Mouse (Mus musculus) heart, adult 11 months (tissue): ENCODE results near the gene Isoc2b.
A peak's percentile ranks its signal among the peaks of the same experiment; 100 is the strongest.
"Not testable (repeated sequence)": the region's sequence is repeated elsewhere in the genome, so short reads cannot be mapped to it uniquely, and the experiment has no call there.

Experiments used
- DNase-seq: peaks from one replicate; pipeline ENCODE4 v3.0.0; 2022

The Isoc2b gene

DNA sequence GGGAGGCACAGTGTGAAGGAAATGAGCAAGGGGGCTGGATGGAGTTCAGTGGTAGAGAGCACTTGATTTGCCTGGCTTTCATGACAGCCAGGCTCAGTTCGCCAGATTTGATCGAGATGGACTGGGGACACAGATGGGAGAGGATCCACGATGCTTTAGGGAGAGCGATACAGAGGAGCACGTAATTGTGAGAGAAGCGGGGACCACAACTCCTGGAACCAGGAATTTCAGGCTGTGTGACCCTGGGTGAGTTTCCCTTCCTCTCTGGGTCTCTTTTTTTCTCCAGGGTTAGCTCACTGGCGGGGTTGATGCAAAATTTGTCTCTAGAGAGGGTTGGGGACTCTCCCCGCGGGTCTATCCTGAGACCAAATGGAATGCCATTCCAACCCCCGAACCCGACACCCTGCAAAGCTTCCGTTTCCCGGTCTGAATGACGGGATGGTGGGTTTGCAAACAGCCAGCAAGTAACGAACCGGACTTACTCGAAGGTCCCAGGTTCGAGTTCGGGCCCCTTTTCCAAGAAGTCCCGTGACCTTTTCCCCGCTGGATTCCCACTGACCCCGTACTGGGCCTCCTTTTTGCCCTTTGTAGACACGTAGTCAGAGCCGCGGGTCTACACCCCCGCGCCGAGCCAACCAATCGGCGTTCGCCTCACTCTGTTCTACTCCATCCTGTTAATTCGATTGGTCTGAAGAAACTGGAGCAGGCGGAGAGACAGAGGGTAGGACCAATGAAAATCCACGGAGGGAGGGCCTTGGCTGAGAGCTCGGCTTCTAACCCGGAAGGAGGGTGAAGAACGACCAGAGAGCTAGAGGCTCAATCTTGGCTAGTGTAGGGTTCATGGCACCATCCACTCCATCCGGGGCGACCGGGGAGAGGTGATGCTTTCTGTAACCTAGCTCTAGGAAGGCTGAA, 4.2 kb downstream of the Isoc2b start:
- peak; percentile 100 for DNase-seq

DNA sequence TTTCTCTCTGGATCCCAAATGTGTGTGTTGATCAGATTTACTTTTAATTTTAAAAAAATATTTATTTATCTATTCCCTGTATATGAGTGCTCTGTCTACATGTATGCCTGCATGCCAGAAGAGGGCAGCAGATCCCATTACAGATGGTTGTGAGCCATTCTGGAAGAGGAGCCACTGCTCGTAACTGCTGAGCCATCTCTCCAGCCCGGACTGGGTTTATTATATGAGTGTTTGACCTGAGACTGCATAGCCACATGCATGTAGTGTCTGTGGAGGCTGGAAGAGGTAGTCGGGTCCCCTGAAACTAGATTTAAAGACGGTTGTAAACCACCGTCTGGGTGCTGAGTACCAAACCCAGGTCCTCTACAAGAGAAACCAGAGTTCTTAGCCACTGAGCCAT, 5.0 kb downstream of the Isoc2b start:
- DNase-seq, result peak; percentile 93

DNA sequence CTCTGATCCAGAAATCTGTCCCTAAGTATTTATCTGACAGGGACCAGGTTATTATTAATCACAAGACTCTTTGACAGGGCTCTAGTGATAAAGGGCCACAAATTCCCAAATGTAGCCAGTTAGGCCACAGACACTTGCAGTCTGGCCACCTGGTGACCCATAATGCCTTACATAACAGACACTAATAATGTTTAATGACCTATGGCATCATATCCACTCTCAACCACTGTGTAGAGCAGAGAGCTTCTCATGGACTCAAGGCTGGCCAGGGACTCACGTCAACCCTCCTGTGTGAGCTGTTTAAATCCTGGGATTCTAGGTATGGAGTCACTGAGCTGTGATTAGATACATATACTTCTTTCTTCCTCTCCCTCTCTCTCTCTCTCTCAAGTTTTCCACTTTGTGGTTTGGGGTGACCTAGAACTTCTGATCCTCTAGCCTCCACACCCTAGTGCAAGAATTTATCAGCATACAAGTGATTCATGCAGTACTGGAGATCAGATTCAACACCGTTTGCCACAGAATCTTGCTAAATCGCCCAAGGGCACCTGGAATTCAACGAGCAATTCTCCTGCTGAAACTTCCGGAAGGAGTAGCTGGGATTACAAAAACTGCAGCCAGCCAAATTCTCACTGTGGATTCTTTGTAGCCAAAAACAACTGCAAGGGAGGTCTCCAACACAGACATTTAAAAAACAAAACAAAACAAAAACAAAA, 5.8 kb downstream of the Isoc2b start:
- DNase-seq, result peak; percentile 77

DNA sequence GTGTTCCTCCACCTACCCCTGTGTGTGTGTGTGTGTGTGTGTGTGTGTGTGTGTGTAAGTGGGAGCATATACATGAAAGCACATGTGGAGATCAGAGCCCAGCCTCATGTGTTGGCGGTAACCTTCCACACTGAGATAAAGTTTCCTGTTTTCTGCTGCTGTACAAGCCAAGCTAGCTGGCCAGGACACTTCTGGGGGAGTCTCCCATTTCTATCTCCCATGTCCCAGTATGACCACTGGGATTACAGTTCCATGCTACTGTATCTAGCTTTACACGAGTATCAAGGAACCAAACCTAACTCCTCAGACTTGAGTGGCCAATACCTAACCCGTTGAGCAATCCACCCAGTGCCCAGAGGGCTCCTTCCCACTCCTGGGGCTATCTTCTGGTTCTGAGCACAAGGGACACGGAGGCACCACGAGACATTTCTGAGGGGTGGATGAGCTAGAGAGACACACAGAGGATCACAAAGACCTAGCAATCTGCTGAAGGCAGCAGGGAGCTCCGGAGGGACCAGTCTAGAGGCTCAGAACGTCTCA, 6.4 kb downstream of the Isoc2b start:
- peak; percentile 91 for DNase-seq

GRCm38 (mm10) chr7:4863041-4863440, 7.0 kb downstream of the Isoc2b start:
- DNase-seq, result peak; percentile 96

DNA sequence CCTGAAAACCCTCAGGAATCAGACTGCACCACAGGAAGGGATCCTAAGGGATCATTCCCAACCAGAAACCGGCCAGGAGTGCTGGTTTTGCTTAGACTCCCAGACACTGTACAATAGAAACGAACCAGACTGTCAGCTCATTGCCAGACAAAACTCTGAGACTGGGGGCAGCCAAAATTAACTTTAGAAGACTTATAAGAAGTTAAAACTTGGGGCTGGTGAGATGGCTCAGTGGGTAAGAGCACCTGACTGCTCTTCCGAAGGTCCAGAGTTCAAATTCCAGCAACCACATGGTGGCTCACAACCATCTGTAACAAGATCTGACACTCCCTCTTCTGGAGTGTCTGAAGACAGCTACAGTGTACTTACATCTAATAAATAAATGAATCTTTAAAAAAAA, 9.1 kb downstream of the Isoc2b start:
- not testable (repeated sequence) for DNase-seq

GRCm38 (mm10) chr7:4859418-4859978, 10.6 kb downstream of the Isoc2b start:
- DNase-seq, result peak; percentile 82

DNA sequence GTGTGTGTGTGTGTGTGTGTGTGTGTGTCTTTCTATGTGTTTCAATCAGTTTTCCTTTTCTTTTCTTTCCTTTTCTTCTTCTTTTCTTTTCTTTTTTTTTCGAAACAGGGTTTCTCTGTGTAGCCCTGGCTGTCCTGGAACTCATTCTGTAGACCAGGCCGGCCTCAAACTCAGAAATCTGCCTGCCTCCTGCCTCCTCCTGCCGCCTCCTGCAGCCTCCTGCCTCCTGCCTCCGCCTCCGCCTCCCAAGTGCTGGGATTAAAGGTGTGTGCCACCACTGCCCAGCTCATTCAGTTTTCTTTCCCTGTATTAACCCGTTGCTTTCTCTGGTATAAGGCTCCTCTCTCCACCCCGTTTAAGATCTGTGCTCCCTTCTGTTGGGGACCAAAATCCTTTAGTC, 12.7 kb downstream of the Isoc2b start:
- no peak for DNase-seq

- DNase-seq, result peak; percentile 74
Observed at GRCm38 (mm10) chr7:4856508-4856907, 13.6 kb downstream of the Isoc2b start.

DNA sequence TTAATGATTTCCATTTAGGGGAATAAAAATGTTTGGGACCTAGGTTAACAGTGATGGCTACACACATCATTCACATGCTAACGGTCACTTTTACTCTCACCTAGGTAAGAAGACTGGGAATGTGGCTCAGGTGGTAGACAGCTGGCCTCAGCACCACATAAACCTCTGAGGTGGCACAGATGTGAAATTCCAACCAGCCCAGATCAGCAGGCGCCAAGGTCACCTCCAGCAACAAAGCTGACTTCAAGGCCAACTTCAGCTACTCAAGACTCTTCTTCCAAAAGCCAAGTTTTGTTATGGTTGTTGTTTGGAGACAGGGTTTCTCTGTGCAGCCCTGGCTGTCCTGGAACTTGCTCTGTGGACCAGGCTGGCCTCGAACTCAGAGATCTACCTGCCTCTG, 16.4 kb downstream of the Isoc2b start:
- DNase-seq, result peak; percentile 86

- DNase-seq, result peak; percentile 86
Observed at GRCm38 (mm10) chr7:4851315-4851688, 18.8 kb downstream of the Isoc2b start.

GRCm38 (mm10) chr7:4850621-4851314, 19.3 kb downstream of the Isoc2b start:
- peak; percentile 87 for DNase-seq

GRCm38 (mm10) chr7:4849372-4849771, 20.7 kb downstream of the Isoc2b start:
- DNase-seq, result no peak

DNA sequence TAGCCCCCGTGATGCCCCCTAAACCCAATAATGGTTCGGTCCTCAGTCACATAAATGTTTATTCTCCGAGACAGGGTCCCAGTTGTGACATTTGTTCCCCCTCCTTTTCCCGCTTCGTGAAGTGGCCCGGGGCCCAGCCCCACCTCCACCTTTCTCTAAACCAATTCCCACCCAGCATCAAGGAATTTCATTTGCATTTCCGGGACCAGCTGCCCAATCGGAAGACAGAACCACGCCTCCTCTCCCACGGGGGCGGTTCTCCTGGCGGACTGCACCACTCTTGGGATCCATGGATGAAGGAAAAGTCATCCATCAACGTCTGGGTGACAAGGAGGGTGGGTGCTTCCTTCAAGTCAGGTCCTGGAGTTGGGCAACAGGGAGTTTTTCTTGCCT, 25.1 kb downstream of the Isoc2b start:
- peak; percentile 92 for DNase-seq

GRCm38 (mm10) chr7:4844245-4844916, 25.7 kb downstream of the Isoc2b start, which contains the start of gene Shisa7:
Gene Shisa7 (minus strand): TSS chr7:4844696.
- no peak for DNase-seq

GRCm38 (mm10) chr7:4843604-4844244, 26.3 kb downstream of the Isoc2b start:
- peak; percentile 92 for DNase-seq

DNA sequence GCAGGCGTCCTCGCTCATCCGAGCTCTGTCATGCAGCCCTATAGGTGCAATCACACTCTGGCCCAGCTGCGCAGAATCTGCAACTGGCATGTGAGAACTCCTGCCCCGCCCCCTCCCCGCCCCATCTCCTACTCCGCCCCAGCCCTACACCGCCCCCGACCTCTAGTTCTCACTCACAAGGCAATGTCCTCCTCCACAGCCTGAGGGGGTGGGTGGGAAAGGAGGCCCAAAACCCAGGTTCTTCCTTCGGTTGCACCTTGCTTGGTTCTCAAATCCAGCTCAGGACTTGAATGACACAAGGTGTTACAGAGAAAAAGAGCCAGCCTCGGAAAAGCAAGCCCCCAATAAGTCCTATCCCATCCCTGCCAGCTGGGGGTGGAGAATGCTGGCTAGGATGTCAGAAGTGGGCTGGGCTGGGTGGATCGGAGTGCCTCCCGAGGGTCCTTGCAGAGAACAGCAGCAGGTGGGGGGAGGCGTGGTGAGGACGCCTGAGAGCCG, 27.4 kb downstream of the Isoc2b start:
- DNase-seq, result peak; percentile 85

- DNase-seq, result no peak
Observed at GRCm38 (mm10) chr7:4842077-4842476, 28.0 kb downstream of the Isoc2b start.

GRCm38 (mm10) chr7:4837639-4838038, 32.4 kb downstream of the Isoc2b start:
- DNase-seq, result no peak

DNA sequence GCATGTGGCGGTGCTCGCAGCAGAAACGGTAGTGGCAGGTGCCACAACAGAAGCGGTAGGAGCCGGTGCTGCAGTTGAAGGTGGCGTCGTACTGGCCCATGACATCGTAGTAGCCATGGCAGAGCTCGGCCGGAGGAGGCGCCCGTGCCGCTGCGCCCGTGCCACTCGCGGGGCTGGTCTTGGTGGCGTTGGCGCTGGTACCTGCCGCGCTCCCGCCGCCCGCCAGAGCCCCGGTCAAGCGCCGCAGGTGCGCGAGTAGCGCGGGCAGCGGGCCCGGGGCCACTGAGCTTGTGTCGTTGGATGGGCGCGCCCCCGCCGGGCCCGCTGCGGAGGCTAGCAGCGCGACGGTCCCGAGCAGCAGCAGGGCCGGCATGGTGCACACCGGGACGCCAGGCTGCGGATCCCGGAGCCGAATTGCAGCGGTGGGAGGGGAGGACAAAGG, 33.7 kb downstream of the Isoc2b start:
- peak; percentile 92 for DNase-seq

DNA sequence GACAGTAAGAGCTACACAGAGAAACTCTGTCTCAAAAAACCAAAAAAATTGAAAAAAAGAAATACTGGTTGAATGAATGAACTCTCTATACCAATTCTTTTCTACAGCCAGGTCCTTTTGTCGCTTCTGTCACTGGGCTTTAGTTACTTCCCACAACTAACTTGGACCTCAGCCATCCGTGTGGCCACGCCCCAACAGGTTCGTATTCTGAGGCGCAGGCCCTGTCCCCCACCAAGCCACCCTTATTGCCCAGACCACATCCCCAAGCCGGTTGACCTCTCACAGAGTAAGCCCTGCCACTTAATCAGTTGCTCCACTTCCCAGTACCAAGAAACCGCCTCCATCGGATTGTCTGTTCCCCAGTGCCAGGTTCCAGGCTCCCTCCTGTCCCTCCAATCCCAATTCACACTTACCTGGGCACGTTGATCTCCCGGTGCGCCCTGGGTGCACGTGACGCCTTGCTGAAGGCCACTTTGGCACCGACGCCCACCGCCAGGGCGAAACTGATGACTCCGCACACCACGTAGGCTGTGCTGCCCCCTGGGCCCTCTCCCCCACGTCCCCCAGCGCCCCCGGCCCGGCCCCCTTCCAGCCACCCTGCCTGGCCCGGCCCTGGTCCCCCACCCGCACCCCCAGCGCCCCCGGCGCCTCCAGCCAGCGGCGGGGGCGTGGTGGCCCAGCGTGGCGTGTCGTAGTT, 34.3 kb downstream of the Isoc2b start:
- DNase-seq, result no peak
